In the genomic region with DNA sequence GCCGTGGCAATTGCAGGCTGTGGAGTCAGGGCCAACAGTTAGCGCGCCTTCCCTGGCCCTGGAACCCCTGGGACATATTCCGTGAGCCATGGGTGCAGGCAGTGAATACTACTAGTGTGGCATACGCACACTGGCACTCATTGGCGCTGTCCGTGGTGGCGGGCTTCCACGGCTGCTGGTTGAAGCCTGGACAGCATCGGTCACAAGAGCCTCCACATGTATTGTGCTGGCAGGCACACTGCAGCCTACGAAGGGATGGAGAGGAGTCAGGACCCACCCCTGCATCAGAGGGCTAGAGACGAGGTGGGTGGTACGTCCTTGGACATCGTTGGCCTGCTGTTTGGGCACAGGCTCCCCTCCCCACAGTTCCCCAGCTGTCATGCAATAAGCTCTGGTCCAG, we compare ENCODE assay signal across 26 mouse cellular contexts. TPM values are rescaled to one million over a fixed set of nuclear protein-coding genes. Genes with fewer than 3 reads are reported as not detected.
DNase-seq lines count a peak whose midpoint lies in the region; ATAC-seq lines count a peak whose summit lies in the region.
"Had no signal": no experiment of that assay in that cellular context is flagged by ENCODE, and none has a peak within 500 bp of the region (broad histone marks: within the 10 kb centered on the region; RNA-seq: fewer than 3 reads in every experiment).

No protein-coding gene starts in this region.

- ATAC-seq in hindbrain, embryonic 13.5 days (ENCODE audit: low FRiP score) = no peak
- ATAC-seq in lung, embryonic 16.5 days (ENCODE audit: low read depth) = peak; percentile 24
- 0 out of 2 replicates have a peak, but pooled peaks have one; percentile 16 for ATAC-seq in common myeloid progenitor, adult 5-6 weeks (replicated peaks; ENCODE audit: low read depth, poor library complexity, severe bottlenecking)
- ATAC-seq in megakaryocyte progenitor cell, adult 5-6 weeks (replicated peaks; ENCODE audit: poor library complexity) = 0 out of 2 replicates have a peak, but pooled peaks have one; percentile 2
- ATAC-seq: CD4-positive, CD25-positive, alpha-beta regulatory T cell, adult 4 months; forebrain, embryonic 15.5 days; intestine, embryonic 16.5 days; midbrain, embryonic 16.5 days had no signal

- peaks cover 43% of the 10 kb centered on the region for H3K4me1 ChIP-seq in hindbrain, embryonic 10.5 days (replicated peaks)
- peaks cover 71% of the 10 kb centered on the region for H3K4me1 ChIP-seq in hindbrain, embryonic 13.5 days (replicated peaks)
- peaks cover 26% of the 10 kb centered on the region for H3K4me1 ChIP-seq in lung, embryonic 16.5 days (replicated peaks; ENCODE audit: control insufficient read depth, insufficient read depth, low read length)
- H3K4me1 ChIP-seq: limb, embryonic 12.5 days; liver, embryonic 15.5 days had no signal

- no peak for DNase-seq in hindbrain, embryonic 10.5 days (ENCODE audit: low spot score)
- no peak for DNase-seq in lung, postnatal 14 days
- DNase-seq in thymus, postnatal 10 days (ENCODE audit: low spot score in 2 of 2) = no peak
- DNase-seq: adrenal gland, postnatal 14 days; cerebellum, adult 11 months; cerebellum, adult 9-11 months; gastrocnemius, postnatal 25 days; heart, adult 2 months; kidney, adult 8-10 months; right cerebral cortex, postnatal 4 days; thymus, adult 18-20 months; thymus, postnatal 4 days had no signal

- peak overlapping the region; percentile 72 for H3K27ac ChIP-seq in hindbrain, embryonic 10.5 days
- H3K27ac ChIP-seq in hindbrain, embryonic 13.5 days = no peak overlapping the region
- no peak overlapping the region for H3K27ac ChIP-seq in lung, embryonic 16.5 days (ENCODE audit: low read length)
- H3K27ac ChIP-seq: forebrain, embryonic 15.5 days; heart, adult 2 months; kidney, postnatal 0 days; limb, embryonic 12.5 days; liver, embryonic 15.5 days; neural tube, embryonic 13.5 days; stomach, postnatal 0 days had no signal

- H3K4me2 ChIP-seq in hindbrain, embryonic 13.5 days = no peak overlapping the region
- no peak overlapping the region for H3K4me2 ChIP-seq in lung, embryonic 16.5 days (ENCODE audit: low read depth, low read length)
- H3K4me2 ChIP-seq: forebrain, embryonic 15.5 days; heart, embryonic 12.5 days; limb, embryonic 12.5 days; liver, embryonic 15.5 days; neural tube, embryonic 13.5 days had no signal

- no peaks in the 10 kb centered on the region for H3K9me3 ChIP-seq in hindbrain, embryonic 10.5 days
- H3K9me3 ChIP-seq in hindbrain, embryonic 13.5 days = no peaks in the 10 kb centered on the region
- no peaks in the 10 kb centered on the region for H3K9me3 ChIP-seq in lung, embryonic 16.5 days (ENCODE audit: control insufficient read depth, low read length)
- H3K9me3 ChIP-seq: forebrain, embryonic 15.5 days; heart, embryonic 12.5 days; limb, embryonic 12.5 days; liver, embryonic 15.5 days; neural tube, embryonic 13.5 days had no signal

- H3K36me3 ChIP-seq in hindbrain, embryonic 10.5 days = peaks cover 13% of the 10 kb centered on the region
- H3K36me3 ChIP-seq in hindbrain, embryonic 13.5 days = no peaks in the 10 kb centered on the region
- peaks cover 44% of the 10 kb centered on the region for H3K36me3 ChIP-seq in lung, embryonic 16.5 days (ENCODE audit: control insufficient read depth, insufficient read depth, low read length)
- H3K36me3 ChIP-seq: forebrain, embryonic 15.5 days; limb, embryonic 12.5 days; liver, embryonic 15.5 days; neural tube, embryonic 13.5 days had no signal

- 92% methylated on average over 14 of the region's 14 CpGs for WGBS in hindbrain, embryonic 10.5 days
- 87% methylated on average over 14 of the region's 14 CpGs for WGBS in hindbrain, embryonic 13.5 days
- WGBS in lung, embryonic 16.5 days = 79% methylated on average over 14 of the region's 14 CpGs

- no peak overlapping the region for H3K9ac ChIP-seq in hindbrain, embryonic 13.5 days
- no peak overlapping the region for H3K9ac ChIP-seq in lung, embryonic 16.5 days (ENCODE audit: low read length)
- H3K9ac ChIP-seq: forebrain, embryonic 15.5 days; heart, embryonic 12.5 days; limb, embryonic 12.5 days; liver, embryonic 15.5 days; neural tube, embryonic 13.5 days had no signal

- H3K27me3 ChIP-seq in hindbrain, embryonic 10.5 days (ENCODE audit: insufficient read depth, poor library complexity, severe bottlenecking) = no peaks in the 10 kb centered on the region
- H3K27me3 ChIP-seq in hindbrain, embryonic 13.5 days = no peaks in the 10 kb centered on the region
- H3K27me3 ChIP-seq in lung, embryonic 16.5 days (ENCODE audit: control insufficient read depth, insufficient read depth, low read depth, low read length) = no peaks in the 10 kb centered on the region
- H3K27me3 ChIP-seq: forebrain, embryonic 15.5 days; heart, embryonic 12.5 days; limb, embryonic 12.5 days; liver, embryonic 15.5 days; neural tube, embryonic 13.5 days had no signal

- H3K4me3 ChIP-seq in hindbrain, embryonic 10.5 days = no peak overlapping the region
- H3K4me3 ChIP-seq in hindbrain, embryonic 13.5 days = no peak overlapping the region
- H3K4me3 ChIP-seq in lung, embryonic 16.5 days (ENCODE audit: low read length) = no peak overlapping the region
- H3K4me3 ChIP-seq: forebrain, embryonic 15.5 days; heart, adult 2 months; heart, embryonic 12.5 days; limb, embryonic 12.5 days; liver, embryonic 15.5 days; neural tube, embryonic 13.5 days had no signal

RNA-seq across cellular contexts. Expression of gene Lama5, which starts 23.4 kb away (rescaled TPM):
- 7.2 and 10.8 TPM in 2 replicates for polyA plus RNA-seq in hindbrain, embryonic 10.5 days (2016; fragmentation: Nextera tagmentation; extraction: Ambion mirVana)
- polyA plus RNA-seq in hindbrain, embryonic 13.5 days (2015; fragmentation: Nextera tagmentation; extraction: Ambion mirVana) = 1.9 and 2.1 TPM in 2 replicates
- polyA plus RNA-seq in lung, embryonic 16.5 days (2015; fragmentation: Nextera tagmentation; extraction: Ambion mirVana) = 102 and 112 TPM in 2 replicates
- 0.05 and 0.10 TPM in 2 replicates for total RNA-seq in common myeloid progenitor, adult 5-6 weeks (2017)
- 0.07 and 2.1 TPM in 2 replicates for total RNA-seq in megakaryocyte progenitor cell, adult 5-6 weeks (2015)
- total RNA-seq in megakaryocyte progenitor cell, adult 5-6 weeks (2017) = 0.03 and 0.08 TPM in 2 replicates

RNA-seq across cellular contexts. Expression of gene Adrm1, which starts 31.0 kb away (rescaled TPM):
- polyA plus RNA-seq in hindbrain, embryonic 10.5 days (2016; fragmentation: Nextera tagmentation; extraction: Ambion mirVana) = 278 and 297 TPM in 2 replicates
- polyA plus RNA-seq in hindbrain, embryonic 13.5 days (2015; fragmentation: Nextera tagmentation; extraction: Ambion mirVana) = 208 and 213 TPM in 2 replicates
- 162 and 173 TPM in 2 replicates for polyA plus RNA-seq in lung, embryonic 16.5 days (2015; fragmentation: Nextera tagmentation; extraction: Ambion mirVana)
- total RNA-seq in common myeloid progenitor, adult 5-6 weeks (2017) = 51.8 and 52.0 TPM in 2 replicates
- total RNA-seq in megakaryocyte progenitor cell, adult 5-6 weeks (2015) = 67.6 and 85.2 TPM in 2 replicates
- total RNA-seq in megakaryocyte progenitor cell, adult 5-6 weeks (2017) = 52.9 and 84.5 TPM in 2 replicates

RNA-seq across cellular contexts. Expression of gene Rps21, which starts 54.9 kb away (rescaled TPM):
- polyA plus RNA-seq in hindbrain, embryonic 10.5 days (2016; fragmentation: Nextera tagmentation; extraction: Ambion mirVana) = 440 and 510 TPM in 2 replicates
- polyA plus RNA-seq in hindbrain, embryonic 13.5 days (2015; fragmentation: Nextera tagmentation; extraction: Ambion mirVana) = 444 and 445 TPM in 2 replicates
- polyA plus RNA-seq in lung, embryonic 16.5 days (2015; fragmentation: Nextera tagmentation; extraction: Ambion mirVana) = 455 and 526 TPM in 2 replicates
- 3,441 and 4,282 TPM in 2 replicates for total RNA-seq in common myeloid progenitor, adult 5-6 weeks (2017)
- 1,700 and 1,787 TPM in 2 replicates for total RNA-seq in megakaryocyte progenitor cell, adult 5-6 weeks (2015)
- 2,626 and 3,717 TPM in 2 replicates for total RNA-seq in megakaryocyte progenitor cell, adult 5-6 weeks (2017)
